Mouse (Mus musculus) forebrain, embryonic 10.5 days (tissue): ENCODE data around the gene Chil1. TPM values are rescaled to one million over a fixed set of nuclear protein-coding genes. Genes with fewer than 3 reads are reported as not detected.

Source experiments
- DNase-seq: peaks from one replicate; pipeline ENCODE4 v3.0.0-alpha.2; 2017; ENCODE audit warnings: low spot score; ENCODE audit errors: extremely low spot score
- H3K27ac ChIP-seq: fragments of 300-500 bp; sonication (generic); 2 replicates; pipeline ENCODE4 v1.5.1; 2016; ENCODE audit warnings: mild to moderate bottlenecking
- H3K27me3 ChIP-seq: fragments of 300-500 bp; sonication (generic); 2 replicates; pipeline ENCODE4 v1.6.1; 2016; ENCODE audit warnings: mild to moderate bottlenecking; ENCODE audit not compliant: poor library complexity, severe bottlenecking
- H3K36me3 ChIP-seq: fragments of 300-500 bp; sonication (generic); replicated peaks from 2 replicates; pipeline ENCODE4 v1.6.1; 2016; ENCODE audit warnings: mild to moderate bottlenecking, moderate library complexity
- H3K4me1 ChIP-seq: fragments of 300-500 bp; sonication (generic); 2 replicates; pipeline ENCODE4 v1.6.1; 2016
- H3K4me3 ChIP-seq: fragments of 300-500 bp; sonication (generic); 2 replicates; pipeline ENCODE4 v1.5.1; 2016; ENCODE audit warnings: mild to moderate bottlenecking, moderate library complexity
- H3K9me3 ChIP-seq: fragments of 300-500 bp; sonication (generic); 2 replicates; pipeline ENCODE4 v1.6.1; 2016; ENCODE audit warnings: mild to moderate bottlenecking, moderate library complexity
- WGBS: fragments of 180-500 bp; shearing (Covaris S2); methylation state at CpG from one replicate; pipeline ENCODE4 v1.1.7; 2016; 5-methylcytosine and 5-hydroxymethylcytosine counted together
- polyA plus RNA-seq: library from polyadenylated mRNA; unstranded; fragments of >200 nt; fragmentation: Nextera tagmentation; extraction: Ambion mirVana; gene quantifications from 2 replicates; pipeline ENCODE4 v1.2.1, GENCODE M21; 2016

Chil1 gene
- polyA plus RNA-seq, 1 experiment from 2014 or later: not detected

DNA sequence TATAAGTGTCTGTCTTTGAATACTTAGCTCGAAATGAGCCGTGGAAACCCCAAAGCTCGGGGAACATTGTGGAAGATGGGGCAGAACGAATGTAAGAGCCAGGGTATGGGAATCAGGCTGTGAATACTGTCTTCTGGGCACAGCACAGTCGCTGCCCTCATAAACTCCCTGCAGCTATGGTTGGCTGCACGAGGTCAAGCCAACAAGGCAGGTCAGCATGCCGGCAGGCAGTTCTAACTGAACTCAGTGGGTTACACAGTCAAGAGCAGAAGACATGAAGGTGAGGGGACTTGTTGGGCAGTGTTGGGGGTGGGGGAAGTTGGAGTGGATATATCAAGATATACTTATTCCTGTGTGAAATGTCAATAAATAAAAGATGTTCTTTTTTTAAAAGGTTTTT is 33.1 kb downstream of the Chil1 start:
- Histone ChIP-seq H3K27me3 (peaks cover 56% of the 10 kb centered on the region), H3K9me3 (no peaks in the 10 kb centered on the region), H3K4me3 (no peak overlapping the region), H3K4me1 (peaks cover 49% of the 10 kb centered on the region), H3K27ac (no peak overlapping the region), H3K36me3 (no peaks in the 10 kb centered on the region)
- 60% methylated on average over 7 of the region's 7 CpGs for WGBS
- DNase-seq: no peak

DNA sequence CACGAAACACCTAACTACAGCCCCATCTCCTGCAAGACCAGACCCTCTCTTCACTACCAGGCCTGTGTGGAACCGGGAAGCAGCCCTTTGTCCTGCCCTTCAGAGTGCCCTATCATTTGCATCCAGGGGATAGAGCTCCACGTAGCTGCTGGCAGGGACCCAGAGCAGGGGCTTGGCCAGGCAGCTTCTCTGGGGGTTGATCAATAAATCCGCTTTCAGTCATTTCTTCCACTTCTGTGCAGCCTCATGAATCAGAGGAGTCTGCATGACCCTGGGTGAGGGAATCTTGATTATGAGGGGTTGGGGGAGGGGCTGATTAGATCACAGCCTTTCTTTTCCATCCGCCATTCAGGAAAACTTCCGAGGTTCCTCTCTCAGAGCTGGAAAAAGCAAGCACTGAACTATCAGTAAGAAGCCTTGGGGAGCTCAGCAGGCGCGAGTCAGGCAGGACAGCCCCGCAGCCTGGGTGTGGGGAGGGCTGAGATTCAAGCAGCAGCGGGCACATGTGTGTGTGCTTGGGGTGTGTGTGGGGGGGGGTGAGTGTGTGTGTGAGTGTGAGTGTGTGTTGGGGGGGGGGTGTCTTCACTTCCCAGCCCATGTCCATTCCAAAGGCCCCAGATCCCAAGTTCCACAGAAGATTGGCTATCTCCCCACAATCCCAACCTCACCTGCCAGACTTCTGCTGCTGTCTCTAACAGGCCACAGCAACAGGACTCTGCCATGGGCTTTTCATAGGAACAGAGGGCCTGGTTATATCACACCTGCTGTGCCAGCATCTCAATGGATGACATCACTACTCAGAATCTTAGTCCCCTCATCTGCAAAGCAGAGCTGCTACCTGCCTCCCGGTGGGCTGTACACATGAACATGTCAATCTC is 34.0 kb downstream of the Chil1 start:
- Histone ChIP-seq H3K27ac (peak overlapping the region; percentile 76), H3K27me3 (peaks cover 47% of the 10 kb centered on the region), H3K36me3 (no peaks in the 10 kb centered on the region), H3K4me1 (peaks cover 40% of the 10 kb centered on the region), H3K9me3 (no peaks in the 10 kb centered on the region), H3K4me3 (0 out of 2 replicates have a peak overlapping the region, but pooled peaks have one; percentile 7)
- WGBS: 27% methylated on average over 11 of the region's 11 CpGs
- DNase-seq: no peak

DNA sequence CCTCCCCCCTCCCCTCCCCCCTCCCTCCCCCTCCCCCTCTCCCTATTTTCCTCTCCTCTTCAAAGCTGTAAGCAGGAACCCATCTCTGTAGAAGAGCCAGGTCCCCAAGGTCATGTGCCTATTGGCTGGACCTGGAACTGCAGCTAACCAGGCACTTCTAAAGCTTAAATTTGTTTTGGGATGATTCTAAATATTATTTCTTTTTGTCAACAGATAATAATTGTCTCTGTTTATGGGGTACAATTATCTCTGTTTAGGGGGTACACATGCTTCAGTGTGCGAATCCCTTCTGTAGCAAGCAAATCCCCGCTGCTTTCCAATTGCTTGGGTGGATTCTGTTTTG is 34.6 kb downstream of the Chil1 start:
- 84% methylated on average over 2 of the region's 2 CpGs for WGBS

DNA sequence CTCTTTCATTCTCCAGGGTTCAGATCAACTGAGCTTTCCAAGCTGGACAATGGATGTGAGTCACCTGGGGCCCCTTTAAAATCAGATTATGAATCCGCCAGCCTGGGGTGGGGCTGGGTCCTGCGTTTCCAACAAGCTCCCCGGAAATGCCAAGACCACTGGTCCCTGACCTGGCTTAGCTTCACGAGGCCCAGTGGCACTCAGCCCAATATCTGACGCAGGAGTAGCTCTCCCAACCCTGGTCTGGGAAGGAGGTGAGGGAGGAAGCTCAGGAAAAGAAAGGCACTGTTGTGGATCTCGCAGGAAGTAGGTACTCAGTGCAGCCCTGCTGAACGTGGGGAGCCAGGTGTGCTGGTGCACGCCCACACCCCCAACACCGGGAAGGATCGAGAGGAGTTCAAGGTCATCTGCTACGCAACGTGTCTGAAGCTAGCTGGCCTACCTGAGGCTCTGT is 35.1 kb downstream of the Chil1 start:
- no peak for DNase-seq
- H3K9me3 ChIP-seq: no peaks in the 10 kb centered on the region
- no peaks in the 10 kb centered on the region for H3K36me3 ChIP-seq
- H3K4me3 ChIP-seq: no peak overlapping the region
- WGBS: 70% methylated on average over 12 of the region's 12 CpGs
- peak overlapping the region; percentile 8; the same call in 1 of the 2 replicates for H3K27ac ChIP-seq
- peaks cover 41% of the 10 kb centered on the region for H3K27me3 ChIP-seq
- H3K4me1 ChIP-seq: peaks cover 29% of the 10 kb centered on the region

More for the DNA sequence above, 34.6 kb downstream of the Chil1 start:
- 0 out of 2 replicates have a peak overlapping the region, but pooled peaks have one; percentile 8 for H3K27ac ChIP-seq
- no peak for DNase-seq
- H3K27me3 ChIP-seq: peaks cover 41% of the 10 kb centered on the region
- H3K9me3 ChIP-seq: no peaks in the 10 kb centered on the region
- H3K4me1 ChIP-seq: peaks cover 33% of the 10 kb centered on the region
- H3K4me3 ChIP-seq: no peak overlapping the region
- no peaks in the 10 kb centered on the region for H3K36me3 ChIP-seq

DNA sequence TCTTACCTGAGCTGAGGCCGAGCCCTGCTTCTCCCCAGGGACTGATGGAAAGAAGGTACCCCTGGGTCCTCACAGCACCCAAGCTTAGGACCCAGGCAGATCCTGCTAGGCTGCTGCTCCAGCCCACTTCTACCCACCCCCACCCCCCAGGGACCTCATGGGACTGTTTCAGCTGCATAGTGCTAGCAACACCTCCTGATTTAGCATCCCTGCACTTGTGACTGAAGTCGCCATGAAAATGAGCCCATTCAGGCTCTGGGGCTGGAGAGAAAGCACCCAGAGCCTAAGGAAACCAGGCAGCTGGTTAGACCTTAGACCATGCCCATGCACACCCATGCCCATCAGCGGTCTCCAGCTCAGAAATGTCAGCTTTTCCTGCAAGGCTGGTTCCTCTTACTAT is 36.0 kb downstream of the Chil1 start:
- 82% methylated on average over 3 of the region's 3 CpGs for WGBS
- no peak for DNase-seq
- Histone ChIP-seq H3K27ac (no peak overlapping the region), H3K27me3 (peaks cover 33% of the 10 kb centered on the region), H3K36me3 (no peaks in the 10 kb centered on the region), H3K4me3 (no peak overlapping the region), H3K9me3 (no peaks in the 10 kb centered on the region), H3K4me1 (peaks cover 27% of the 10 kb centered on the region)

DNA sequence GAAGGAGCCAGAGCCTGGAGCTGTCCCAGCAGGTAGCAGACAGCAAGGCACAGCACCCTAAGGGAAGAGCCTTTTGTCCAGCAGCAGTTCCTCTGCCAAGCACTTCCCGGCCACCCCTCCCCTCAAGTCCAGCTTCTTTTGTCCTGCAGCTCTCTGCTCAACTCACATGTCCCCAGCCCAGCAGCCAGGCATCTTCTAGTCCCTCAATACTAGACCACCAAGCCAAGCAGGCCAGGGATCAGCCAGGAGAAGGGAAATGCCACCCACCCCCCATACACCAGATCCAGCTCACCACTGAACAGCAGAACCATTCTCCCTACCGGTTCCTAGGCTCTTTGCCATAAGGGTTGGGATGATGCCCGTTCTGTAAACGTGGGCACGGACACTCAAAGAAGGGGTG is 37.6 kb downstream of the Chil1 start:
- Histone ChIP-seq H3K36me3 (no peaks in the 10 kb centered on the region), H3K9me3 (no peaks in the 10 kb centered on the region), H3K4me3 (no peak overlapping the region), H3K27me3 (peaks cover 17% of the 10 kb centered on the region), H3K27ac (0 out of 2 replicates have a peak overlapping the region, but pooled peaks have one; percentile 27), H3K4me1 (peaks cover 27% of the 10 kb centered on the region)
- WGBS: 77% methylated on average over 5 of the region's 5 CpGs
- DNase-seq: no peak

DNA sequence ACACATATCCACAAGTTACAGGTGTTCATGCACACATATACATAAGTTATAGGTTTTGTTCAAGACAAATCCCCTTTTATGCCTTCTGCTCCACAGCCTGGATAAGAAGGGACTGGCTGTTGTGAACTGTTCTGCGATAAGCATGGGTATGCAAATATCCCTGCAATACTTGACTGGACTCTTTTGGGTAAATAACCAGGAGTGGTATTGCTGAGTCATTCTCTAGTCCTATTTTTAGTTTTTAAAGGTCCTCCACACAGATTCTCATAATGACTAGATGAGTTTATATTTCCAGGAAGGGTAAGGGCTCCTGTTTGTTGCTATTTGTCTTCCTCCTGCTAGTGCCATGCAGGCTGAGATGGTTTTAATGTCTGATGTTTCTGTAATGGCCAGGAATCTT is 39.2 kb downstream of the Chil1 start:
- Histone ChIP-seq H3K4me3 (no peak overlapping the region), H3K9me3 (no peaks in the 10 kb centered on the region), H3K27me3 (peaks cover 15% of the 10 kb centered on the region), H3K27ac (no peak overlapping the region), H3K4me1 (peaks cover 13% of the 10 kb centered on the region), H3K36me3 (no peaks in the 10 kb centered on the region)
- no peak for DNase-seq
- WGBS: 91% methylated on average over 1 of the region's 1 CpGs

DNA sequence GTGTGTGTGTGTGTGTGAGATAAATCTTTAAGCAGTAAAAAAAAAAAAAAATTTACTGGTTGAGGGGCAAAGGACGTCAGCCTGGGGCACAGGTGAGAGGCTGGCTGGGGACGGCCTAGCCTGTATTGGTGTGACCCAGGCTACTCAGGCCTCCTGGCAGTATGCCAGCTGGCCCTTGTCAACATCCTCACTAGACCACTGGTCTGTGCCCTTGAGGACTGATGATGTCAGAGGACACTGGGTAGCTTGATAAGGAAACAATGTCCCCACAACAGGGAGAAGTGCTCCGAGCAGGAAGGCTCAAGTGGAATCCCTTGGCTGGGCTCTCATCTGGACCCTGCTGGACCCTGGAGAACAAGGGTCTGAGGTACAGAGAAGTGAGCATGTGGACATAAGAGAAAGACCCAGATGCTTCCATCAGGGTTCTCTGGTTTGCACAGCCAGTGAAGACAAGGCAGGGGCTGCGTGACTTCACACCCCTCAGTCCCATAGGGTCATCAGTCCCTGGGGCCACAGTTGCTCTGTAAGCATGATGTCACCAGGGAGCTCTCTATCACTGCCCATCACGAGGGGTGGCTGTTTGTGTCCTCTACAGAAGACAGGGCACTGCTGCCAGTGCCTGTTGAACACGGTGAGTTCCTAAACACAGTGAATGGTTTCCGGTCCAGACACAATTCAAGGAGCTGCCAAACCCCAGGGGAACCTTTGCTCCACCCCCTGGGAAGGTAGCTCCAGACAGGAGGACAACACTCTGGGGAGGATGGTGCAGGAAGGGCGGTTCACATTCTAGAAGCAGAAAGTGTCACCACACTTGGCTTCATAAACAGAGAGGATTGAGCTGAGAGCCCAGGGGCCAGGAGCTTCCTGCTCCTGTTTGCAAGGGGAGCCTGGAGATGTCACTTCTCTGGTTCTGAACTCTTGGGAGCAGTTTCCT is 40.4 kb downstream of the Chil1 start:
- Histone ChIP-seq H3K36me3 (no peaks in the 10 kb centered on the region), H3K9me3 (no peaks in the 10 kb centered on the region), H3K4me1 (peaks cover under 1% of the 10 kb centered on the region), H3K27ac (no peak overlapping the region), H3K4me3 (no peak overlapping the region), H3K27me3 (peaks cover 9% of the 10 kb centered on the region)
- DNase-seq: no peak
- 68% methylated on average over 8 of the region's 8 CpGs for WGBS

DNA sequence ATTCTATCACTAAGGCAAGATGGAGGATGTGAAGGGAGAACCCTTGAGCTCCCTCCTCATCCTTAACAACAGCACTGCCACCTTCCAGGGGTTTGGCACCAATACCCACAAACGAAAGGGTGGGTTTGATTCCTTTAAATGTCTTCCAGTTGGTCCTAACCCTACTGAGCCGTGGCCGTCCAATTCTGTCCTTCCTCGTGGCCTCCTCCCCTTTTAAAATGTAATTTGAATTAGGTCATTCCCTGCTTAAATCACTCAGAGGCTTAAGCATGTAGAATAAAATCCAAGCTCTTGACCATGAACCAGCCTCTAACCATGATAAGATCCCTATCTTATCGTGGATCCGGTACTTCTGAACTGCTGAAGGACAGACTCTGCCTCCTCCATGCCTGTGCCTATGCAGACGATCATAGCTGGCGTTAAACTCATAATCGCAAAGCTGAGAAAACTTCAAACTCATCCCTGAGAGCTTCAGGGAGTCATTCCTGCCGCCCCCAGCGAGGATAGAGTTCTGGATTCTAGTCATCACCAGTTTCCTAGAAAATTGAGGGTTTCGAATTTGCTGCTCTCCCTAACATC is 42.8 kb downstream of the Chil1 start:
- Histone ChIP-seq H3K27ac (no peak overlapping the region), H3K36me3 (no peaks in the 10 kb centered on the region), H3K4me3 (no peak overlapping the region), H3K9me3 (no peaks in the 10 kb centered on the region), H3K27me3 (peaks cover 6% of the 10 kb centered on the region; the same call in 1 of the 2 replicates), H3K4me1 (no peaks in the 10 kb centered on the region)
- DNase-seq: no peak
- 85% methylated on average over 12 of the region's 12 CpGs for WGBS

DNA sequence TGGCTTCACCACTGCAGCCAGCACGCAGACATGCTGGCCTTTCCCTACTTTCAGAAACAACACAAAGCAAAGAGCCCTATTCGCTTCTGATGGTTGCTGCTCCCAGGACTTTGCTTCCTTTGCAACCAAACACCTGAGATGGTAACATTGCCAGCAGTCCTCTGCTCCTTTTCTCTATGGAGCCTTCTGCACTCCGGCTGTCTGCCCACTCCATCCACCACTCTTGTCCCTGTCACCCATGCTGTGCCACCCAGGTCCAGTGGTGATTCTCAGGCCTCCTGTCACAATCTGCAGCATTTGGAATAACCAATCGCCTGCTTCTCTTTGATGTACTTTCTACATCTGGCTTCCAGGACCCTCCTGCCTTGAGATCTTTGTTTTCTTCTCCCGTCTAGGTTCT is 43.4 kb downstream of the Chil1 start:
- peaks cover 10% of the 10 kb centered on the region; the same call in 1 of the 2 replicates for H3K27me3 ChIP-seq
- no peaks in the 10 kb centered on the region for H3K4me1 ChIP-seq
- 90% methylated on average over 5 of the region's 5 CpGs for WGBS
- no peak overlapping the region for H3K27ac ChIP-seq
- no peaks in the 10 kb centered on the region for H3K36me3 ChIP-seq
- H3K4me3 ChIP-seq: no peak overlapping the region
- H3K9me3 ChIP-seq: no peaks in the 10 kb centered on the region
- DNase-seq: no peak

DNA sequence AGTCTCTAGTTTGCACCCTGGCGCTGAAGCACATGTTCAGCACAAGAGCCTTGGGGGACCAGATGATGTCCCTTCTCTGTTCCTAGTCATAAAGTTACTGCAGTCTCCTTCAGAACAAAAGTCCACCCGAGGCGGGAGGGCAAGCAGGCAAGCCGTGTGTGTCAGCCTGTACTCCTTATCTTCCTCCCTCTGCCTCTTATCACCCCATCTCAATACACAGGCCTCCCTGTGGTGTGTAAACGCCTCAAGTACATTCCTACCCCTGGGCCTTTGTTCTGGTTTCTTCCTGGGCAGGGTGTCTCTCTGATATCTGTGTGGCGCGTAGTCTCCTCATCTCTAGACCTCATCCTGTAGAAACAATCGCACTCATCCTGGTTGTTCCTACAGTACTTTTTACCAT is 44.8 kb downstream of the Chil1 start:
- H3K4me1 ChIP-seq: no peaks in the 10 kb centered on the region
- peaks cover 21% of the 10 kb centered on the region; the same call in 1 of the 2 replicates for H3K27me3 ChIP-seq
- H3K27ac ChIP-seq: no peak overlapping the region
- 81% methylated on average over 8 of the region's 8 CpGs for WGBS
- H3K36me3 ChIP-seq: no peaks in the 10 kb centered on the region
- DNase-seq: no peak
- H3K4me3 ChIP-seq: no peak overlapping the region
- H3K9me3 ChIP-seq: no peaks in the 10 kb centered on the region

DNA sequence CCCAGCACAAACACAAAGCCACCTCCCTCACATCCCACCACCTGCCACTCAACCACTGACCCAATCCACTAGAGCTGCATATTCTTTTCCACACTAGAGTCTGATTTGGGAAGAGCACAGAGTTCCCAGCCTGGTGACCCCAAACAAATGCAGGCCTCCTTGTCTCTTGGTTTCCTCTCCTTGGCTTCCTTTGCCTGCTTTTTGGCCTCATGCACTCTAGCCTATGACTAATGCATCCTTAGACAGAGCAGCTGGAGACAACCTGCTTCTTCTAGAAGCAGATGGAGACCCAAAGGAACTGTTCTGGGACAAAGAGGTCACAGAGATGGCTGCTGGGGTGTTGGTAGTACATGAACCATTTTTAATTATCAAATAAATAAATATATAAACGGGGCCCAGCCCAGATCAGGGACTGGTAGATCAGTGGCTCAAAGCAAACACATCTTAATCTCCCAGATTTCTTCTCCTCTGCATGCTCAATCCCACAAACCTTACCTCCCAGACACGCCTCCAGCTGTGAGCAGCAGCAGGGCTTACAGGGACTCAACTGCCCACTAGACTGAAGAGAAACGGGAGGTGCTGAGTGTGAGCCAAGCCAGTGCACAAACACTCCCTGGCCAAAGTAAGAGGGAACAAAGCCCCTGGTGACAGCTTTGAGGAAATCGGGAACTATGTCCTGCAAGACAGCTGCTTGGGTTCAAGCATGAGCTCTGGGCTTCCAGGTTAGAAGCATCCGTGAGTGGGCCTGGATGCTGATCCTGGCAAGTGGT is 48.0 kb downstream of the Chil1 start:
- no peak for DNase-seq
- peaks cover 6% of the 10 kb centered on the region for H3K4me1 ChIP-seq
- H3K27me3 ChIP-seq: peaks cover 51% of the 10 kb centered on the region
- no peak overlapping the region for H3K4me3 ChIP-seq
- H3K27ac ChIP-seq: no peak overlapping the region
- no peaks in the 10 kb centered on the region for H3K9me3 ChIP-seq
- no peaks in the 10 kb centered on the region for H3K36me3 ChIP-seq
- WGBS: 78% methylated on average over 5 of the region's 5 CpGs
